In genomic region chr4:137228566-137229115, GRCm38 (mm10) we compare ENCODE assay signal across 16 mouse cellular contexts. TPM values are rescaled to one million over a fixed set of nuclear protein-coding genes. Genes with fewer than 3 reads are reported as not detected.
A peak's percentile ranks its signal among the peaks of the same experiment; 100 is the strongest.
DNase-seq lines count a peak whose midpoint lies in the region; TF ChIP-seq lines count a peak whose summit lies in the region.
"Had no signal": no experiment of that assay in that cellular context is flagged by ENCODE, and none has a peak within 500 bp of the region (broad histone marks: within the 10 kb centered on the region; RNA-seq: fewer than 3 reads in every experiment).

No protein-coding gene starts in this region.

- no peak overlapping the region for H3K27ac ChIP-seq in gastrocnemius, adult 2 months
- no peak overlapping the region for H3K27ac ChIP-seq in kidney, adult 2 months (ENCODE audit: insufficient read depth, low read depth, low read length)
- H3K27ac ChIP-seq: heart, adult 2 months; hindbrain, embryonic 13.5 days; macrophage had no signal

- TF ChIP-seq CTCF in gastrocnemius, adult 2 months (IDR thresholded peaks at IDR 0.05), result no peak
- no peak for TF ChIP-seq CTCF in kidney, adult 2 months (conservative IDR thresholded peaks at IDR 0.05; ENCODE audit: insufficient read depth, insufficient read length, low read depth, low read length)
- no peak for TF ChIP-seq CTCF in lung, adult 2 months (IDR thresholded peaks at IDR 0.05; ENCODE audit: insufficient read depth, low read length)

- WGBS in kidney, adult 2 months, result 57% methylated on average over 15 of the region's 15 CpGs
- 68% methylated on average over 15 of the region's 15 CpGs for WGBS in lung, adult 2 months

- H3K4me1 ChIP-seq in kidney, adult 2 months (ENCODE audit: control insufficient read depth, insufficient read depth, low read length), result peaks cover 4% of the 10 kb centered on the region; the same call in 1 of the 2 replicates
- peaks cover 4% of the 10 kb centered on the region; the same call in 1 of the 2 replicates for H3K4me1 ChIP-seq in lung, adult 2 months (ENCODE audit: control insufficient read depth, insufficient read depth, low read length)

- DNase-seq in gastrocnemius, postnatal 14 days, result peak; percentile 28
- no peak for DNase-seq in gastrocnemius, adult 2 months
- peak; percentile 62 for DNase-seq in kidney, postnatal 10 days
- no peak for DNase-seq in kidney, adult 2 months
- peak; percentile 77 for DNase-seq in lung, postnatal 10 days
- DNase-seq in lung, adult 2 months, result no peak
- DNase-seq in adrenal gland, postnatal 10 days, result no peak
- DNase-seq: adrenal gland, postnatal 36 days; cerebellum, adult 2 months; forebrain, postnatal 0 days; liver; thymus, postnatal 4 days had no signal

- no peak overlapping the region for H3K4me3 ChIP-seq in gastrocnemius, adult 2 months
- H3K4me3 ChIP-seq in kidney, adult 2 months (ENCODE audit: insufficient read depth, low read depth, low read length), result no peak overlapping the region
- no peak overlapping the region for H3K4me3 ChIP-seq in lung, adult 2 months (replicated peaks; ENCODE audit: extremely low read depth, low read depth, low read length)
- H3K4me3 ChIP-seq: heart, adult 2 months; hindbrain, embryonic 13.5 days had no signal

- intact Hi-C loops in gastrocnemius, postnatal 14 days (cut with DNase I; ENCODE audit: low total_unique reads), result no loop called here
- intact Hi-C loops in gastrocnemius, adult 2 months (cut with DNase I), result no loop called here

- H3K27me3 ChIP-seq in kidney, adult 2 months (replicated peaks; ENCODE audit: control insufficient read depth, insufficient read depth, low read length), result no peaks in the 10 kb centered on the region
- H3K27me3 ChIP-seq: hindbrain, embryonic 13.5 days; Patski had no signal

- no peak for TF ChIP-seq POLR2A in kidney, adult 2 months (IDR thresholded peaks at IDR 0.05; ENCODE audit: low read depth, low read length)
- no peak for TF ChIP-seq POLR2A in lung, adult 2 months (IDR thresholded peaks at IDR 0.05; ENCODE audit: borderline replicate concordance, extremely low read depth, low read depth, low read length)

- H3K36me3 ChIP-seq in kidney, adult 2 months (ENCODE audit: control insufficient read depth, insufficient read depth, low read length), result no peaks in the 10 kb centered on the region
- H3K36me3 ChIP-seq: hindbrain, embryonic 13.5 days had no signal

RNA-seq across cellular contexts. Expression of gene Wnt4, which starts 48.6 kb away (rescaled TPM):
- total RNA-seq in gastrocnemius, postnatal 14 days (2021), result 1 to 10 TPM; 6.4 to 8.8 TPM
- total RNA-seq in gastrocnemius, adult 2 months (2021), result 10 to 100 TPM in 1 of 2 experiments, 1 to 10 TPM in 1; 9.2 to 13.0 TPM
- 2.1 and 3.3 TPM in 2 replicates for polyA plus RNA-seq in kidney, adult 2 months (2012; rRNA removed)
- 6.1 and 11.7 TPM in 2 replicates for polyA plus RNA-seq in lung, adult 2 months (2012; rRNA removed)
- total RNA-seq in adrenal gland, postnatal 10 days (2021), result 10 to 100 TPM; 39.5 to 53.0 TPM
- polyA plus RNA-seq: macrophage had no signal

Comparison
In these comparisons a context has a peak if more than half of its experiments do, and no peak if none do; other contexts are left out.
1. DNase-seq: peak in gastrocnemius, postnatal 14 days (single experiment), kidney, postnatal 10 days (single experiment) and lung, postnatal 10 days (single experiment); none in gastrocnemius, adult 2 months (single experiment), kidney, adult 2 months (single experiment), lung, adult 2 months (single experiment) and adrenal gland, postnatal 10 days (single experiment).